Mouse (Mus musculus): ENCODE results near the gene Alx3.
"Not testable (repeated sequence)": the region's sequence is repeated elsewhere in the genome, so short reads cannot be mapped to it uniquely, and the experiment has no call there.

Gene Alx3

DNA sequence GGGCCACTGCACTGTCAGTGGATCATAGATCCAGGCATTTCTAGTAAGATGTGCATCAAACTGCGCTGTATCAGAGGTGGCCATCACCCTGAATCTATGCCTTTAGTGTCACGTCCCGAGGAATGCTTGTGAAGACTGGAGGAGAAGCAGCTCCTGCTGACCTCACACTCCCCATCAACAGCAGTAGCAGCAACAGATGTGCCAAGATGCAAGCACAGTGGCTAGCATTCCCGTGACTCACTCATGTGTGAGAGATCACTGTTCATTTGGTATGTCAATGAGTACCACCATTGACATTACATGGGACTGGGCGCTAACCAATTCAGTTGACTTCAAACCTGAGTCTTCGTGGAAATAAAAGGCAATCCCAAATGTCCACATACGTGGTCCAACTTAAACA lies 32.8 kb downstream of the Alx3 start:
- DNase-seq, result no peak

DNA sequence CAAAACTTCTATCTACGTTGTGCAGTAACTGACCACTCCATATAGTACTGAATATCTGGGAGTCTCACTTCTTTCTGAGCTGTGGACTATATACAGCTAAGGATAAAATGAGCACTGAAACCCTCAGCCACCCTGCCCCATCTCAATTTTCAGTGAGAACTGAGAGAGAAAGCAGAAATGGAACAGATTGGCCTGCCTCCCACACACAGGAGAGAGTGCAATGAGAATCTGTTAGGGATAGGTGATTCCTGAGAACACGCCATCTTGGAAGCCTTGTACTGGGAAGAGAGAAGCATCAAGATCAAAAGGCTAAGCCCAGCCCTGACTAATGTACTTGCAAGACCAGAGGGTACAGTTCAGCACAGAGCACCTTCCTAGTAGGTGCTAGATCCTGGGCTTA lies 33.7 kb downstream of the Alx3 start:
- no peak for DNase-seq

DNA sequence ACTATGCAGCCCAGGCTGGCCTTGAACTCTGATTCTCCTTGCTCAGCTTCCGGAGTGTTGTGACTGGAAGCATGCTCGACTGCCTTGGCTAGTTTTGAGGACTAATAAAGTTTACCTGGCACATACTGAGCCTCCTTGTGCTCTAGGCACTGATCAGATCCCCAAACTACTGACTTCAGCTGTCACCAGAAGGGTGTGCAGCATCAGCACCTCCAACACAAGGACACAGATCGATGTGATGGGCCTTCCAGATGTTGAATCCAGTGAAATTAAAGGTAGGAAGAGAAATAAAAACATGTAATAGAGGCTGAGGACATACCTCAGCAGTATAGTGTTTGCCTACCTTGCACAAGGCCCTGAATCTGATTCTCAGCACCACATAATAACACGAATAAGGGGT lies 34.6 kb downstream of the Alx3 start:
- no peak for DNase-seq

DNA sequence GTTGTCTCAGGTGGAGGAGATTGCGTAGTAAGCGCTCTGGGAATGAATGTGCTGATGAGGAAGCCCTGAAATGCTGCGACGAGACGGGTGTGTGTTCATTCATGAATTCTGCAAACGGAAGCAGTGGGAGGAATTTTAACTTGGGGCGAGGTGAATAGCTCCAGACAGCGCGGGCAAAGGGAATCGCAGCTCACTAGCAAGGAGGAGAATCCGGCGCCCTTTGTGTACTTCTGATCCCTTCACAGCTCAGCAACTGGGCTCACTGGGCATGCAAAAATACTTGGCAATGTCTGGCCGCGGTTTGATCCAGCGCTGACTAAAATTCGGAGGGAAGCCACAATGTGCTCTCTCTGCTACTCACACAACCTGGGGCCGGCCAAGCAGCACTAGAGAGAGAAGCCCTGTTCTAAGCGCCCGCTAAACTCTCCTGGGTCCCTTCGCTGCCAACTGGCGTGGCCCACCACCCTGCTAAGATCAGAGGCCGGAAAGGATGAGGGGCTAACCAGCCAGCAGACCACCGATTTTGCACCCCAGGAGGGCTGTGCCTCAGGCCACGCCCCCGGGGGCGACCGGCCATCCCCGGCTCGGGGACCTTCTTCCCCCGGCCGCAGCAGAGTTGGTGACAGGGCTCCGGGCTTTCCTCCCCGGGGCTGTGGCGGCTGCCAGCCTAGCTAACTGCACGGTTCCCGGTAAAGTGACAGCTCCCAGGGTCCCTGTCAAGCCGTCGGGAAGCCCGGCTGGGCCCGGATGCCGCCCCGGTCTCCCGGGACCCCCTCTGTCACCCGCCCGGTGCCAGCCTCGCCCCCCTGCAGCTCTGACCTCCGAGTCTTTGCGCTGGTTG lies 36.1 kb downstream of the Alx3 start, which contains the start of gene Gm10961:
TSS of gene Gm10961 (plus strand) at position 641 of the 841 bp plus-strand sequence.
- DNase-seq, result peak; percentile 27

DNA sequence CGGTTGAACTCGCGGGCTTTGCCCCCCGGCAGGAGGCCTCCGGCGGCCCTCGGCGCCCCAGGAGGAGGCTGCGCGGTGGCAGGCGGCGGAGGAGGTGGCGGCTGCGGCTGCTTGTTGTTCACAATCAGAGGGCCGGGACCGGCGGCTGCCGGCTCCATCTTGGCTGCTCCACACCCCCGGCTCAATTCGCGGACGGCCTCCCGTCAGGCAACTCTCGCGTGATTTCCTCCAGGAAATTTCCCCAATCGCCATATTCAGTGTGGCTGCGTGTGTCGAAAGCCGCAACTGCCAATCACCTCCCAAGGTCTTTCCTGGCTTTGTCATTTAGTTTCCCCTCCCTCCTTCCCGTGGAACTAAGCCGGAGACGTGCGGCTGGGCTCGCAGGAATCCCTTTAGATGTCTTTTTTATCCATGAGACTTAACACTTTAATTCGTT lies 36.7 kb downstream of the Alx3 start, which contains the start of gene Strip1:
TSS of gene Strip1 (minus strand) at position 172 of the 436 bp plus-strand sequence.
- peak; percentile 97 for DNase-seq

DNA sequence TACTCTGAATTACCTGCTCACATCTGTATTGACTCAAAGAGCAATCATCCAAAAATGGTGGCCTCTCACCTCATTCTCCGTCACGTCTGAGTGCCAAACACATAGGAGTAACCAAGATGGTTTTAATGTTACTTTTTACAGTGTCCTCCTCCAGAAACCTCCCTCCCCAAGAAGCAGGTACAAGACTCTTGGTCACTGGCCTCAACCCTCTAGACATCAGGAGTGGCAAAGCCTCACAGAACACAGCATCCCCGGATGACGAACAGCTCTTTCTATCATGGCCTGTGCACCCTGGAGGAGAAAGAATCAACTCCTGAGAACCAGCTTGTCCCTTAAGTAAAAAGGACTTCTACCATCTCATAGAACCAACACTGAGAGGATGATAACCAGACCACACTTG lies 38.0 kb downstream of the Alx3 start:
- DNase-seq, result no peak

DNA sequence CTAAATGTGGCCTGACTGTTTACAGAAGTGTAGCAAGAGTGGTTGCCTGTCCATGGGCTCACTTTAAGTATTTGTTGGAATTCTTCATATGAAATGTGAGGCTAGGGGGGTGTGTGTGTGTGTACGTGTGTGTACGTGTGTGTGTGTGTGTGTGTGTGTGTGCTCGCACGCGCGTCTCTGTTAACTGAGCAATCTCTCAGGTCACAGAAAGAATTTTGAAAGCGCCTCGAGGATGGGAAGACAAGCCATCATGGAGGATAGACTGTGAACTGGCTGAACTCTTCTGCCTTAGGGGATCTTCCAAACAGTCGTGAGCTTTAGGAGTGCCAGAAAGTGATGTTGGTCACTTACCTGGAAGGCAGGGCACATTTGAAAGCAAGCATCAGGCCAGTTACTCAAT lies 39.1 kb downstream of the Alx3 start:
- DNase-seq, result no peak

DNA sequence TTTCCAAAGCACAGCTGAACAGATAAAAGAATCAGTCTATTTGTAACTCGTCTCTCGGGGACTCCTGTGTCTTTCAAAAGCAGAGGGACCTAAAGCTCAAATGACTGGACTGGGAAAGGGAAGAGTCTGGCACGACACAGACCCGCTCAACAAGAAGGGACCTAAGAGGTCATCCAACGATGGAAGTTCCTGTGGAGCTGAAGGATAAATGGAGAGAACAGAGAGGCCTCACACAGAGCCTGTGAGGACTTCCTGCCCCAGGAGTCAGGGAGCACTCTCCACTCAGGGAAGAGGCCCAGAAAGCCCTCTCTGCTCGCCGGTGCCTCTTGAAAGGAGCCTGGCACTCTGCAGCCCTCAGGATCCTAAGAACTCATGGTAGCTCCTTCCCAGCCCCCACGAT lies 41.0 kb downstream of the Alx3 start:
- DNase-seq, result no peak

DNA sequence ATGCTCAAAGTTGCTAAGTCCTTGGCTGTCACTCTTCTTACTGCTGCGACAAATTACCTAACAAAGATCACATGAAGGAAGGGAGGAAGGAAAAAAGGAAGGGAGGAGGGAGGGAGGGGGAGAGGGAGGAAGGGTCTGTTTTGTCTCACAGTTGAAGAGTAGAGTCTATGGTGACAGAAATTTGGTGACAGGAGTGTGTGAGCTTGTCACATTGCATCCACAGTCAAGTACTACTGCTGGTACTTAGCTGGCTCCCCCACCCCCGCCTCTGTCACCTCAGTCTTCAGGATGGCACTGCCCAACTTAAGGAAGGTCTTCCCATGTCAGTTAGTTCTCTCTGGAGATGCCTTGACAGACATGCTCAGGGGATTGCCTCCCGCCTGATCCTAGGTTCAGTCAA lies 41.4 kb downstream of the Alx3 start:
- no peak for DNase-seq

DNA sequence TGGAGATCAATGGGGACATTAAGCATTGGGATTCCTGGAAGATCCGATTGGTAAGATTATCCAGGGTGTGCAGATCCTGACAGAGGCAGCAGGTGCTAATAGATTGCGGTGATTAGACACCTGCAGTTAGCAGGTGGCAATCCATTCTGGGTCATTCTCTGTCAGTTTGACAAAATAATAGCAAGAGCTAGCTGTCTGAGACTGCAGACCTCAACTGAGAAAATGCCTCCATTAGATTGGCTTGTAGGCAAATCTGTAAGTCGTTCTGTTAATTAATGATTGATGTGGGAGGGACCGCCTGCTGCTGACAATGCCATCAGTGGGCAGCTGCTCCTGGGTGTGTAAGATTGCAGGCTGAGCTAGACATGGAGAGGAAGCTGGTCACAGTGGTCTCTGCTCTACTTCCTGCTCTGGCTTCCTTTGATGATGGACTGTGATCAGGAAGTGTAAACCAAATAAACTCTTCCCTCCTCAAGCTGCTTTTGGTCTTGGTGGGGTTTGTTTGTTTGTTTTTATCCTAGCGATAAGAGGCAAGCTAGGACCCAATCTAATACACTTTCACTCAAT lies 42.9 kb downstream of the Alx3 start:
- peak; percentile 27 for DNase-seq

DNA sequence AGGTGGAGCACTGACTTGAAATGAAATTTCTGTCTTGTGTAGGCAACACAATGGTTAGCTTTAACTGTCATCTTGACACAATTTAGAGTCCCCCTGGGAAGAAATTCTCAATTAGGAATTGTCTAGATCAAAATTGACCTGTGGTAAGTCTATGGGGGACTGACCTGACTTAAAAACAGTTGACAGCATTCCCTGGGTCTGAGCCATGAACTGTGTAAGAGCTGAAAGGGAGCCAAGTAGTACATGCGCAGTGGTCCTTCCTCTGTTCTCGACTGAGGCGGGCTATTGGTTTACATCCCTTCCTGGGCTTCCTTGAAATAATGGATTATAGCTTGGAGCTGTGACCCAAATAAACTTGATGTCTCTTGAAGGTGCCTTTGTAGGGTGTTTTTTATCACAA lies 52.1 kb downstream of the Alx3 start:
- no peak for DNase-seq

DNA sequence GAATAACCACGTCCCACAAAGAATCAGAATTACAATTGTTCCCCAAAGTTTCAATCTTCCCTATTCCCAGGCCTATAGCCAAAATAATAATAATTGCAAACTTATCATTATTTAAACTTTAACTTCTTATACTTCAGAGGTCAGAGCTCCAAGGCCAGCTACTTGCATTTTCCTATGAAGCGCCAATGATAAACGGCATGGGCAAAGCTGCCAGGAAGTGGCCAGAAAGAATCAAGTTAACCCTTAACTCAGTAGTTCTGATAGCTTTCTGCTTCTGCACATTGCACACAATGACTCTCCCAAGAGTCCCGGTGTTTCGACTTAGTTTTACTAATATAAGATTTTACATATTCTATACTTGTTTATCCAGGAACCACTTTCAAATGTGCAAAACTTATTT lies 55.4 kb downstream of the Alx3 start:
- not testable (repeated sequence) for DNase-seq

DNA sequence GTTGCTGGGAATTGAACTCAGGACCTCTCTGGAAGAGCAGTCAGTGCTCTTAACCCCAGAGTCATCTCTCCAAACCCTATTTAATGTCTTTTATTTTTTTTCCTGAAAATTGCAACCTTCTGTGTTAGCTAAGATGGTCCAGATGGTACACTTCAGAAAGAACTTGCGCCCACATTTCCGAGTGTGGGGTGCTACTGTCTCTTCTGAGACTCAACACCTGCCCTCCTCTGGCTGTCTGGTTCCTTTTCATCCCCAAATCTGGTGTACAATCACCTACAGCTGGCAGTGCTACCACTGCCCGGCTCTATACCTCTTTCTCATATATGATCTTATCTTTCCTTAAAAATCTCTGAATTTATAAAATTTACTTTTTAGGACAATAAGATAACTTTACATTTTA lies 58.1 kb downstream of the Alx3 start:
- DNase-seq, result no peak

DNA sequence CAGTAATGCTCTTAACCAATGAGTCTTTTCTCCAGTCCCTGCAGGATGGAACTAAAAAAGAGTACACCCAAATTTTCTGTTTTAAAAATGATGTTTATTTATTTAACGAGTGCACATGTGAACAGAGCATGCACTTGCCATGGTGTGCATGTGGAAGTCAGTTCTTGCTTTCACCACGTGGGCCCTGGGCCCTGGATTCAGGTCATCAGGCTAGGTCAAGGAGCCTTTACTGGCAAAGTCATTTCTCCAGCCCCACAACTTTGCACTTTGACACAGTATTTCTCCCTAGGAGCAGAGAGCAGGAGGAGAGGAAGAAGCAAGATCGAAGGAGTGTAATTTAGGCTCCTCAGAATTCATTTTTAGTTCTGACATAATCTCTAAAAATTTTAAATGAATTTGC lies 60.0 kb downstream of the Alx3 start:
- no peak for DNase-seq
